Mouse (Mus musculus): ENCODE data around the gene Sh3tc1. TPM values are rescaled to one million over a fixed set of nuclear protein-coding genes. Genes with fewer than 3 reads are reported as not detected.

Gene Sh3tc1
- polyA plus RNA-seq, 1 experiment from 2014 or later = 1.3 TPM

Other genes starting within 250 kb of the Sh3tc1 start
- 0.88 and 1.4 TPM in 2 replicates for gene Cpz, start 214.3 kb downstream of the Sh3tc1 start, polyA plus RNA-seq (2014; fragmentation: Nextera tagmentation; extraction: Ambion mirVana)
- gene Trmt44, start 164.9 kb downstream of the Sh3tc1 start, polyA plus RNA-seq (2014; fragmentation: Nextera tagmentation; extraction: Ambion mirVana) = 6.1 and 8.3 TPM in 2 replicates
- gene Acox3, start 156.9 kb downstream of the Sh3tc1 start, polyA plus RNA-seq (2014; fragmentation: Nextera tagmentation; extraction: Ambion mirVana) = 14.5 and 15.2 TPM in 2 replicates
- gene Htra3, start 60.2 kb downstream of the Sh3tc1 start, polyA plus RNA-seq (2014; fragmentation: Nextera tagmentation; extraction: Ambion mirVana) = 7.8 and 10.0 TPM in 2 replicates
- gene Ablim2, start 17.9 kb upstream of the Sh3tc1 start, polyA plus RNA-seq (2014; fragmentation: Nextera tagmentation; extraction: Ambion mirVana) = 4.7 and 7.4 TPM in 2 replicates
- gene Afap1, start 153.3 kb upstream of the Sh3tc1 start, polyA plus RNA-seq (2014; fragmentation: Nextera tagmentation; extraction: Ambion mirVana) = 36.9 and 45.8 TPM in 2 replicates

All from forebrain, embryonic 14.5 days (tissue).